Mouse (Mus musculus): ENCODE measurements around the gene Nol7.

DNA sequence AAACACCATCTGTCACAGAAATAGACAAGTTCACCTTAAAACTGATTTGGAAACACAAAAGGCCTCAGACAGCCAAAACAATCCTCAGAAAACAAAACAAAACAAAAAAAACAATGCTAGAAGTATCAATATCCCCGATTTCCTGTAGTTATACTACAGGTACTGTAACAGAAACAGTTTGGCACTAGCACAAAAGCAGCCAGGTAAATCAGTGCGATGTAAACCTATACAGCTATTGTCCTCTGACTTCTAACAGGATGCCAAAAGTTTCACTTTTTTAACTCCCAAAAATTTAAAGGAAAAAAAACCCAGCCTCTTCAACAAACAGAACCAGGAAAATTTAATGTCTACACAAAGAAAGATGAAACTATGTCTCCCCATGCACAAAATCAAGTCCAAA, 54.0 kb downstream of the Nol7 start:
- no peak for TF ChIP-seq CTCF (IDR thresholded peaks at IDR 0.05; ENCODE audit: borderline replicate concordance, control insufficient read depth, extremely low read depth, insufficient read depth, low read length, poor library complexity)
- TF ChIP-seq POLR2A (IDR thresholded peaks at IDR 0.05; ENCODE audit: control insufficient read depth, extremely low read depth, insufficient read depth, low read length, poor library complexity): no peak

Data from thymus, adult 2 months (tissue).